Mouse (Mus musculus): ENCODE measurements at regions not wholly inside any gene's neighbourhood (a gene's known extent, or its start where the extent isn't known, plus 50 kb on each side); places are given as distances from the start of the nearest gene placed in this dataset.

GRCm38 (mm10) chr1:35850566-35851085 is 217.6 kb upstream of the Hs6st1 start:
- TF ChIP-seq POLR2A (IDR thresholded peaks at IDR 0.05; ENCODE audit: control insufficient read depth in 1 of 2, insufficient read depth in 1 of 2, low read depth in 1 of 2, low read length in 2 of 2, poor library complexity in 1 of 2) (no peak), USF1 (IDR thresholded peaks at IDR 0.05; ENCODE audit: low read depth, low read length) (no peak), CTCF (IDR thresholded peaks at IDR 0.05 in 2 of 3, conservative IDR thresholded peaks at IDR 0.05 in 1 of 3; ENCODE audit: control insufficient read depth in 1 of 3, insufficient read depth in 1 of 3, low read depth in 2 of 3, low read length in 3 of 3, poor library complexity in 1 of 3, severe bottlenecking in 1 of 3) (no peak), KAT2A (conservative IDR thresholded peaks at IDR 0.05; ENCODE audit: low read depth, low read length) (no peak), GATA1 (IDR thresholded peaks at IDR 0.05; ENCODE audit: low read depth, low read length) (no peak), ELF1 (IDR thresholded peaks at IDR 0.05; ENCODE audit: low read depth, low read length) (no peak), ZC3H11A (IDR thresholded peaks at IDR 0.05; ENCODE audit: low read depth, low read length) (no peak), TAL1 (IDR thresholded peaks at IDR 0.05; ENCODE audit: low read length) (no peak), CHD2 (IDR thresholded peaks at IDR 0.05; ENCODE audit: low read length) (no peak)
